Mouse (Mus musculus) thymus, adult 18-20 months (tissue): ENCODE measurements around the gene Hist1h2ai.
"Not testable (repeated sequence)": the region's sequence is repeated elsewhere in the genome, so short reads cannot be mapped to it uniquely, and the experiment has no call there.

Experiments used
- DNase-seq, 2 experiments: peaks; one replicate each; pipeline ENCODE4 v3.0.0; 2022; ENCODE audit warnings: mixed read lengths in 2 of 2

Gene Hist1h2ai

GRCm38 (mm10) chr13:21715864-21716539 lies at the start of gene Hist1h2ai, which contains the start of gene Hist1h2bl:
Gene Hist1h2ai (plus strand): TSS chr13:21716422.
Gene Hist1h2bl (minus strand): TSS chr13:21716143.
- peak; percentile 62 to 85 for DNase-seq

GRCm38 (mm10) chr13:21677305-21677704 lies 38.9 kb upstream of the Hist1h2ai start, which contains the start of gene Olfr1360:
Gene Olfr1360 (minus strand): TSS chr13:21677405.
- DNase-seq = no peak

GRCm38 (mm10) chr13:21697811-21698210 lies 18.4 kb upstream of the Hist1h2ai start, which contains the start of gene Olfr1359:
Gene Olfr1359 (plus strand): TSS chr13:21698111.
- no peak for DNase-seq

GRCm38 (mm10) chr13:21706669-21707068 lies 9.6 kb upstream of the Hist1h2ai start:
- no peak for DNase-seq

GRCm38 (mm10) chr13:21710031-21710711 lies 6.1 kb upstream of the Hist1h2ai start:
- DNase-seq = peak; percentile 73 to 78

- peak; percentile 51 to 75 for DNase-seq
Measured at GRCm38 (mm10) chr13:21710821-21711525, 5.2 kb upstream of the Hist1h2ai start.

GRCm38 (mm10) chr13:21711698-21712097 lies 4.5 kb upstream of the Hist1h2ai start:
- DNase-seq = no peak

GRCm38 (mm10) chr13:21714725-21715124 lies 1.5 kb upstream of the Hist1h2ai start:
- peak in 1 of 2 experiments; percentile 54 for DNase-seq

- DNase-seq = no peak
Measured at GRCm38 (mm10) chr13:21715131-21715863, 925 bp upstream of the Hist1h2ai start.

GRCm38 (mm10) chr13:21716540-21717391 lies 544 bp downstream of the Hist1h2ai start:
- not testable (repeated sequence) for DNase-seq

GRCm38 (mm10) chr13:21717397-21718357 lies 1.5 kb downstream of the Hist1h2ai start, which contains the start of gene Hist1h3h:
Gene Hist1h3h (plus strand): TSS chr13:21717659.
- peak; percentile 72 to 86 for DNase-seq

GRCm38 (mm10) chr13:21718381-21719080 lies 2.3 kb downstream of the Hist1h2ai start:
- DNase-seq = no peak

GRCm38 (mm10) chr13:21721107-21721756 lies 5.0 kb downstream of the Hist1h2ai start:
- DNase-seq = not testable (repeated sequence)

GRCm38 (mm10) chr13:21721757-21722372 lies 5.6 kb downstream of the Hist1h2ai start, which contains the start of gene Hist1h2bm:
Gene Hist1h2bm (plus strand): TSS chr13:21722044.
- DNase-seq = peak; percentile 55 to 71

- no peak for DNase-seq
Measured at GRCm38 (mm10) chr13:21722373-21722925, 6.2 kb downstream of the Hist1h2ai start.

- DNase-seq = no peak
Measured at GRCm38 (mm10) chr13:21722993-21723836, 7.0 kb downstream of the Hist1h2ai start.

- DNase-seq = no peak
Measured at GRCm38 (mm10) chr13:21727948-21728572, 11.8 kb downstream of the Hist1h2ai start.
